In genomic region chr3:52390321-52390720, GRCm38 (mm10) we compare ENCODE assay signal across 18 mouse cellular contexts.
DNase-seq lines count a peak whose midpoint lies in the region; ATAC-seq and TF ChIP-seq lines count a peak whose summit lies in the region.
"Had no signal": no experiment of that assay in that cellular context is flagged by ENCODE, and none has a peak within 500 bp of the region (broad histone marks: within the 10 kb centered on the region; RNA-seq: fewer than 3 reads in every experiment).

No protein-coding gene starts in this region.

- no peak for ATAC-seq in lung, postnatal 0 days
- ATAC-seq in activated CD4-positive, CD25-positive, alpha-beta regulatory T cell, adult 4 months: peak; percentile 65
- ATAC-seq: forebrain, embryonic 15.5 days had no signal

- no peak overlapping the region for H3K4me2 ChIP-seq in lung, postnatal 0 days (replicated peaks; ENCODE audit: low read depth, low read length)
- H3K4me2 ChIP-seq: forebrain, embryonic 15.5 days; heart, embryonic 15.5 days; liver, embryonic 13.5 days; midbrain, embryonic 12.5 days had no signal

- 78% methylated on average over 7 of the region's 7 CpGs for WGBS in lung, postnatal 0 days

- H3K27me3 ChIP-seq in lung, postnatal 0 days (replicated peaks; ENCODE audit: insufficient read depth, low read length): no peaks in the 10 kb centered on the region
- H3K27me3 ChIP-seq: CH12.LX; forebrain, embryonic 15.5 days; heart, embryonic 15.5 days; liver, embryonic 13.5 days; midbrain, embryonic 12.5 days had no signal

- no peak overlapping the region for H3K9ac ChIP-seq in lung, postnatal 0 days (replicated peaks; ENCODE audit: low read depth)
- H3K9ac ChIP-seq: forebrain, embryonic 15.5 days; heart, embryonic 15.5 days; liver, embryonic 13.5 days; midbrain, embryonic 12.5 days had no signal

- no peaks in the 10 kb centered on the region for H3K4me1 ChIP-seq in lung, postnatal 0 days (ENCODE audit: insufficient read depth, low read depth, low read length)
- H3K4me1 ChIP-seq: heart, embryonic 15.5 days; liver, embryonic 13.5 days; midbrain, embryonic 12.5 days had no signal

- H3K9me3 ChIP-seq in lung, postnatal 0 days (ENCODE audit: low read length): no peaks in the 10 kb centered on the region
- H3K9me3 ChIP-seq: forebrain, embryonic 15.5 days; heart, embryonic 15.5 days; liver, embryonic 13.5 days; midbrain, embryonic 12.5 days had no signal

- H3K27ac ChIP-seq in lung, postnatal 0 days (ENCODE audit: low read length): no peak overlapping the region
- H3K27ac ChIP-seq: forebrain, embryonic 15.5 days; heart, embryonic 15.5 days; kidney, postnatal 0 days; left cerebral cortex, adult 2 months; liver, embryonic 13.5 days; midbrain, embryonic 12.5 days had no signal

- no peak for TF ChIP-seq CTCF in lung, postnatal 0 days (IDR thresholded peaks at IDR 0.05)

- TF ChIP-seq EP300 in lung, postnatal 0 days (IDR thresholded peaks at IDR 0.05): no peak

- H3K36me3 ChIP-seq in lung, postnatal 0 days (ENCODE audit: insufficient read depth, low read length): no peaks in the 10 kb centered on the region
- H3K36me3 ChIP-seq: forebrain, embryonic 15.5 days; heart, embryonic 15.5 days; liver, embryonic 13.5 days; midbrain, embryonic 12.5 days had no signal

- DNase-seq in lung, postnatal 0 days (ENCODE audit: low spot score): peak; percentile 24
- no peak for DNase-seq in lung, postnatal 25 days (ENCODE audit: low spot score)
- DNase-seq in CD4-positive, CD25-positive, alpha-beta regulatory T cell, adult 2 months (ENCODE audit: low read depth, low spot score): peak; percentile 44
- peak; percentile 30 for DNase-seq in naive thymus-derived CD4-positive, alpha-beta T cell, adult 2 months (ENCODE audit: low read depth)
- DNase-seq in adrenal gland, postnatal 4 days (ENCODE audit: low spot score in 2 of 2): no peak
- DNase-seq in layer of hippocampus, adult 18-20 months (ENCODE audit: low spot score in 2 of 2): no peak
- DNase-seq: cerebellum, postnatal 25 days; liver, embryonic 13.5 days; lung, postnatal 14 days; right cerebral cortex, postnatal 4 days had no signal

- H3K4me3 ChIP-seq in lung, postnatal 0 days (ENCODE audit: low read depth, low read length): no peak overlapping the region
- H3K4me3 ChIP-seq: erythroblast, embryonic 14.5 days; forebrain, embryonic 15.5 days; heart, embryonic 15.5 days; left cerebral cortex, adult 2 months; liver, embryonic 13.5 days; midbrain, embryonic 12.5 days had no signal

Comparison
In these comparisons a context has a peak if more than half of its experiments do, and no peak if none do; other contexts are left out.
1. DNase-seq: peak in lung, postnatal 0 days (single experiment), CD4-positive, CD25-positive, alpha-beta regulatory T cell, adult 2 months (single experiment) and naive thymus-derived CD4-positive, alpha-beta T cell, adult 2 months (single experiment); none in lung, postnatal 25 days (single experiment), adrenal gland, postnatal 4 days (0 of 2) and layer of hippocampus, adult 18-20 months (0 of 2).